Mouse (Mus musculus) left cerebral cortex, adult 11 months (tissue): Measurements from ENCODE around the gene Thg1l.

Source experiments
- DNase-seq: peaks from one replicate; pipeline ENCODE4 v3.0.0; 2022; ENCODE audit warnings: low spot score

The Thg1l gene

DNA sequence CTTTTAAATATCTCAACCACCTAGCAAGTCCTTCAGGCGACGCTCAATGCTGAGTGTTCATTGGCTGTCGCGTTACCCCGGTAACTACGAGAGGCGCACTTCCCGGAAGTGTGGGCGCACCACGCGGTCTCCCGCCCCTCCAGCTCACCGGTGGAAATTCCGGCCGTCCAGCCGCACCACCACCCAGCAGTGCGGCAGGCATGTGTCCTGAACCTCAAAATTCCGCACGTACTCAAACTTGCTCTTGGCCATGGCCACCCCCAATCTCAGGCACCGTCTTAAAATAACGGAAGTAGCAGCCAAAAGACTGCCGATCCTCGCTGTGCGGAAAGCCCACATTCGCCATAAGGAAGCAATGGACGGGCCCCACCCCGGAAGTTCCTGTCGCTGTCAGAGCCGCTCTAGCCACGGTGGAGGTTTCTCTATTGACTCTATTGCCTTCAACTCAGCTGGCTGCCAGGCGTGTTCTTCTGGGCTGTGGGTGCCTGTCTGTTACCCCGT lies at the start of gene Thg1l:
Gene Thg1l (minus strand): TSS at position 368 of the 501 bp plus-strand sequence.
- peak; percentile 84 for DNase-seq

- no peak for DNase-seq
Measured at GRCm38 (mm10) chr11:45992087-45992486, 36.8 kb upstream of the Thg1l start.

DNA sequence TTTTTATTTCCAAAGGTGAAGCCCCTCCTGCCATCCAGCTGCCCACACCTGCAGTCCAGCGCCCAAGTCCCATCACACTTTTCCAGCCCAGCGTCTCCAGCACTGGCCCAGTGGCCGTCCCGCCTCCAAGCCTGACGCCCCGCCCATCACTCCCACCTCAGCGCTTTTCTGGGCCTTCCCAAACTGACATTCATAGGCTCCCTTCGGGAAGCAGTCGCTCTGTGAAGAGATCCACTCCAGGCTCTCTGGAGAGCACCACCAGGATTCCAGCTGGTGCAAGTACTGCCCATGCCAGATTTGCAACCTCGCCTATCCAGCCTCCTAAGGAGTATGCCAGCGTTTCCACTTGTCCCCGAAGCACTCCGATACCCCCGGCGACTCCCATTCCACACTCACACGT lies 36.3 kb upstream of the Thg1l start:
- no peak for DNase-seq

DNA sequence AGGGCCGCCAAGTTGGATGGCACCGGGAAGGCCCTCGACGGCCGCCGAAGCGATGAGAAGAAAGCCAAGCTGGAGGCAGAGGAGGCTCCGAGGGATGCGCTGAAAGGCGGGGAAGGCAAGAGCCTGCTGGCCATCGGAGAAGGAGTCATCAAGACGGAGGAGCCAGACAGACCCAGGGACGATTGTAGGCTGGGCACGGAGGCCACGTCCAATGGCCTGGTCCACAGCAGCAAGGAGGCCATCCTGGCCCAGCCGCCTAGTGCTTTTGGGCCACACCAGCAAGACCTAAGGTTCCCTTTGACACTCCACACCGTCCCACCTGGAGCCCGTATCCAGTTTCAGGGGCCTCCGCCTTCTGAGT lies 25.6 kb upstream of the Thg1l start:
- DNase-seq: no peak

GRCm38 (mm10) chr11:45979946-45980892 lies 24.9 kb upstream of the Thg1l start, which contains the start of gene Sox30:
Sox30 (plus strand) TSS chr11:45980310.
- no peak for DNase-seq

- no peak for DNase-seq
Measured at GRCm38 (mm10) chr11:45976061-45976460, 20.8 kb upstream of the Thg1l start.

DNA sequence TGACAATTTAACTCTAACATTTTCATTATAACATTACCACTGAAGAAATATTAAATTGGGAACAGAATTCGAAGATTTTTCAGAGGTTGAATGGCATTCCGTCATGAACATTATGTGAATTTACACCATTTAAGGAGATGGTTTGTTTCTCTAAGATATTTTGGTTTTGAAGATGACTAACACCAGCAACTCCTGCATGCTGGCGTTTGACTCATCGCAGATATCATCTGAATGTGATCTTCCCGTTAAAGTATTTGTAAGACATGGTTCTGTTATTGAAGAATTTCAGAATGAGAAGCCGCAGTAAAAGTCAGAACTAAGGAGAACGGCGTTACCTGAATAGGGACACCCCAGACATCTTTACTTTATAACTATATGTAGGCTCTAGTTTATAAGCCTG lies 19.2 kb upstream of the Thg1l start:
- no peak for DNase-seq

GRCm38 (mm10) chr11:45973635-45974034 lies 18.3 kb upstream of the Thg1l start:
- DNase-seq: no peak

GRCm38 (mm10) chr11:45968466-45968865 lies 13.2 kb upstream of the Thg1l start:
- DNase-seq: no peak

DNA sequence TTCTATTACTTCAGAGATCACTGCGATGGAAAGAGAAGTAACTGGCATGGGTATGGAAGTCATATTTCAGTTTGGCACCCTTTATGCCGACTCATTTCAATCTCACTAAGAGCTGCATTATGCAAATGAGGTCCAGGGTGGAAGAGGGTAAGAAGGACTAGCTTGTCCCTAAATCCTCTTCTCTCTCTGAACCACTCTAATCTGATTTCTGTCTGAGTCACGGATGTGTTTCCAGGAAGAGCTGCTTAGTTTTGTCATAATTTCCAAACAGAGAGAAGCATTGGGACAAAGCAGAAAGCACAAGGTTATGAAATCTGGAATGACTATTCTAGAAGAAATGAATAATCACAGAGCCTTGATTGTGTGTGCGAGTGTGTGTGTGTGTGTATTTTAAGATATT lies 11.6 kb upstream of the Thg1l start:
- DNase-seq: no peak

DNA sequence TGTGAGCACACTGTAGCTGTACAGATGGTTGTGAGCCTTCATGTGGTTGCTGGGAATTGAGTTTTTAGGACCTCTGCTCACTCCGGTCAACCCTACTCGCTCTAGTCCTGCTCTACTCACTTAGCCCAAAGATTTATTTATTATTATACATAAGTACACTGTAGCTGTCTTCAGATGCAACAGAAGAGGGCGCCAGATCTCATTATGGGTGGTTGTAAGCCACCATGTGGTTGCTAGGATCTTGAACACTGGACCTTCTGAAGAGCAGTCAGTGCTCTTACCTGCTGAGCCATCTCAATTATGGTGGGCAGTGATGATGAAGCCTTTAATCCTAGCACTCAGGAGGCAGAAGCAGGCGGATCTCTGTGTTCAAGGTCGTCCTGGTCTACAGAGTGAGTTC lies 4.7 kb upstream of the Thg1l start:
- no peak for DNase-seq

- DNase-seq: no peak
Measured at GRCm38 (mm10) chr11:45959598-45959997, 4.3 kb upstream of the Thg1l start.

- no peak for DNase-seq
Measured at GRCm38 (mm10) chr11:45947491-45947890, 7.8 kb downstream of the Thg1l start.

DNA sequence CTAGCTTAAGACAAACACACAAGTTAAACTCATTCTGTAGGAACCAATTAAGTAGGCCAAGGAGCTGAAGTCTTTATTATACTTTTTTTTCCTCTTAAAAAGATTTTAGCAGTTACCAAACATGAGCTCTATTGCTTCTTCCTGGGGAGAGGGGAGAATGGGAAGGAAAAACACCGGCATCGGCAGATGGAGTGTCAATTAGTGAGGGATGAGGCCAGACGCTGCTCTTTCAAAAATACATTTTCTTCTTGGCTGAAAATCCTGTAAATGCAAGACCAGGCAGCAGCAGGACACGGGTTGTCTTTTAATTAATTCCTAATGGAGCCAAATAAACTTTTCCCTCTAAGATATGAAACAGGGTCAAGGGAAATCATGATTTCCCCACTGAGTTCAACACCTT lies 8.5 kb downstream of the Thg1l start:
- no peak for DNase-seq

DNA sequence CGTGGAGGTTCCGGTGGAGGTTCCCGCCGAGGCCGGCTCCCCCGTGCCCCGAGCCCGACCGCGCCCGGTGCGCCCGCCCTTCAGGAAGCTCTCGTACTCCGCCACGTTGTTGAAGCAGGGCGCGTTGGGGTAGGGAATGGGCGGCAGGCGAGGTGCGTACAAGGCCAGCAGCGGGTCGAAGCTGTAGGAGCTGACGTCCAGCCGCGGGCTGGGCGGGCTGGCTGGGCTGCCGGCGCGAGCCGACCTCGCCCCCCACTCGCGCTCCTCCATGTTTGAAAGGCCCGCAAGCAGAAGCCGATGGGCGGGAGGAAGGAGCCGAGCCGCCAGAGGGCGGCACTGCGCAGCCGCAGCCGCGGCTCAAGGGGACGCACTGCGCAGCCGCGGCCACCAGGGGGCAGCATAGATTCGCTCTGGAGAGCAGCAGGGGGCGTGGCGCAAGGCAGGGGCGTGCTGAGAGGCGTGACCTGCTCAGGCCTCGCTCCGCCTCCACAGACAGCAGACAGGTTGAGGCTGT lies 10.6 kb downstream of the Thg1l start, which contains the start of gene Lsm11:
Gene Lsm11 (minus strand): TSS at position 293 of the 514 bp plus-strand sequence.
- peak; percentile 93 for DNase-seq

- DNase-seq: no peak
Measured at GRCm38 (mm10) chr11:45943891-45944642, 11.2 kb downstream of the Thg1l start.

DNA sequence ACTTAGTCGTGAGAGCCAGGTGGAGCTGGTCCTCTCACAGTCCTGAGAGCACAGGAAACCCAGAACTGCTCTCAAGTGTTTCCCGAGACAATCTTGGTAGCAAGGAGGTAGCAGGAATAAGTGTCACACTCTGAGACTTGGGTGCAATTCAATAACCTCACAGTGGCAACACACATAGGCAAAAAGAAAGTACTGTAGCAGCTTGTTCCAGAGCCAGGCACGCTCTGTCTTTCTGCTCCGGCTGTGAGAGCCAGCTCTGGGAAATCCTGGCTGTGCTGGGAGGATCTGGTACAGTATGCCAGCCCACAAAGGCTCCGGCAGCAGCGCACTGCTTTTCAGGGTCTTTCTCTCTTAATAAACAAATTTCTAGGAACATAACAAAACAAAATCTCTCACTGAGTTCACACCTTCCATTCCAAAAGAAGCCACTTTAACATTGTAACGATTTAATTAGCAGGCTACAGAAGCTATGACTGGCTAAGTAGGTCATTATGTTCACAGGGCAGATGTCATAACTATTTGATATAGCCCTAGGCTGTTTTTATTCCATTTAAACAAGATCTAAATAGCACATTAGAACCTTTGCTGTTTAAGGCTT lies 12.1 kb downstream of the Thg1l start:
- DNase-seq: no peak

DNA sequence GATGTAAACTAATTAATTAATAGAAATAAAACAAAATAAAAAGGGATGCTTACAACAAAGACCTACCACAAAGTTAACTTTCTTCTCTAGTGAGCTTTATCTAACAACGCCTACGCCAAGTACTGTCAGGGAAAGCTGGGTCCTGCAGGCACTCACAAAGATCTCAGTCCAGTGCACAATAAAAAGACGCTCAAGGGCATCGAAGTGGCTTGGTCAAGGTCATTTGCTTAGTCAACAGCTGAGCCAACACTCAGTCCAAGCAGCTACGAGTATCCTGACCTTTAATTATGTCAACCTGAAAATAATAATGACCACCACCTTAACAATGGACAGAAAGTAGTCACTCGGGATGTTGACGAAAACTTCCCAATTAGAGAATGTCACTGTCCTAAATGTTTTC lies 13.0 kb downstream of the Thg1l start:
- DNase-seq: no peak

GRCm38 (mm10) chr11:45938917-45939316 lies 16.4 kb downstream of the Thg1l start:
- DNase-seq: no peak

DNA sequence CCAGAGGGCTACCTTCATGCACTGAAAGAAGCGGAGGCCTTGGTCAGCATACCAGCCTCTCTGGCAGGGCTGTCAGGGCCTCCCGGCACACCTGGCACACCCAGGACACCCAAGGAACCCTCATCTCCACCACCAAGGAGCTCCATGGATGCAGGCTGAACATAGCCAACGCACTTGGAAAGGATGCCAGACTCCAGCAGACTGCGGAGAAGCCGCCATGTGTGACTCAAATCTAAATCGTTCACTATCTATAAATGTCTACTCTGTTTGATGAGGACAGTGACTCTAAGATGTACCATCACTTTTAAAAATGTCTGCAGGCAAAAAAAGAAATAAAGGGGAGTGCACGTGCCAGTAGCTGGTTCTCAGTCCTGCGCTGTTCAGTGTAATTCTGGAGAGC lies 17.8 kb downstream of the Thg1l start:
- DNase-seq: no peak

- DNase-seq: no peak
Measured at GRCm38 (mm10) chr11:45932771-45933170, 22.5 kb downstream of the Thg1l start.

- DNase-seq: no peak
Measured at GRCm38 (mm10) chr11:45929541-45929940, 25.8 kb downstream of the Thg1l start.
